Mouse (Mus musculus) R1 (cell line): ENCODE data around the gene Xrn1.

Source experiments
- DNase-seq: peaks from one replicate; pipeline ENCODE4 v3.0.0-alpha.2; 2018; ENCODE audit warnings: low read depth, low spot score

Xrn1 gene

GRCm38 (mm10) chr9:95954585-95955461, at the start of gene Xrn1:
TSS of gene Xrn1 (plus strand) at chr9:95954760.
- DNase-seq: peak; percentile 97

GRCm38 (mm10) chr9:95932855-95933254, 21.7 kb upstream of the Xrn1 start:
- peak; percentile 47 for DNase-seq

GRCm38 (mm10) chr9:95953658-95954057, 902 bp upstream of the Xrn1 start:
- DNase-seq: peak; percentile 11

GRCm38 (mm10) chr9:95954226-95954584, 355 bp upstream of the Xrn1 start:
- DNase-seq: no peak

- DNase-seq: no peak
Measured at GRCm38 (mm10) chr9:95957611-95958010, 3.1 kb downstream of the Xrn1 start.

GRCm38 (mm10) chr9:95958041-95958730, 3.6 kb downstream of the Xrn1 start:
- DNase-seq: no peak

GRCm38 (mm10) chr9:95958731-95959105, 4.2 kb downstream of the Xrn1 start:
- DNase-seq: peak; percentile 86

- no peak for DNase-seq
Measured at GRCm38 (mm10) chr9:95959246-95959645, 4.7 kb downstream of the Xrn1 start.

- DNase-seq: no peak
Measured at GRCm38 (mm10) chr9:95959732-95960428, 5.3 kb downstream of the Xrn1 start.

GRCm38 (mm10) chr9:95961058-95961457, 6.5 kb downstream of the Xrn1 start:
- DNase-seq: no peak

- DNase-seq: no peak
Measured at GRCm38 (mm10) chr9:95964037-95964436, 9.5 kb downstream of the Xrn1 start.

- DNase-seq: no peak
Measured at GRCm38 (mm10) chr9:95978279-95978678, 23.7 kb downstream of the Xrn1 start.

- DNase-seq: peak; percentile 69
Measured at GRCm38 (mm10) chr9:95979896-95980295, 25.3 kb downstream of the Xrn1 start.

GRCm38 (mm10) chr9:95992255-95992654, 37.7 kb downstream of the Xrn1 start:
- peak; percentile 52 for DNase-seq

- DNase-seq: peak; percentile 35
Measured at GRCm38 (mm10) chr9:96004455-96004854, 49.9 kb downstream of the Xrn1 start.

- DNase-seq: no peak
Measured at GRCm38 (mm10) chr9:96010664-96011063, 56.1 kb downstream of the Xrn1 start.

GRCm38 (mm10) chr9:96023921-96024320, 69.4 kb downstream of the Xrn1 start:
- no peak for DNase-seq

- peak; percentile 51 for DNase-seq
Measured at GRCm38 (mm10) chr9:96027913-96028312, 73.4 kb downstream of the Xrn1 start.

- peak; percentile 76 for DNase-seq
Measured at GRCm38 (mm10) chr9:96028818-96029217, 74.3 kb downstream of the Xrn1 start.

GRCm38 (mm10) chr9:96029886-96030285, 75.3 kb downstream of the Xrn1 start:
- DNase-seq: no peak

- DNase-seq: no peak
Measured at GRCm38 (mm10) chr9:96035371-96036086, 81.0 kb downstream of the Xrn1 start.

- DNase-seq: no peak
Measured at GRCm38 (mm10) chr9:96044214-96044613, 89.7 kb downstream of the Xrn1 start.
